Mouse (Mus musculus): Measurements from ENCODE around the gene Slc25a28.

GRCm38 (mm10) chr19:43704211-43704610 lies 29.5 kb upstream of the Slc25a28 start:
- no peak for TF ChIP-seq CTCF (IDR thresholded peaks at IDR 0.05; ENCODE audit: low read depth)
- no peak for TF ChIP-seq EP300 (IDR thresholded peaks at IDR 0.05; ENCODE audit: low read depth)
